In the genomic region with DNA sequence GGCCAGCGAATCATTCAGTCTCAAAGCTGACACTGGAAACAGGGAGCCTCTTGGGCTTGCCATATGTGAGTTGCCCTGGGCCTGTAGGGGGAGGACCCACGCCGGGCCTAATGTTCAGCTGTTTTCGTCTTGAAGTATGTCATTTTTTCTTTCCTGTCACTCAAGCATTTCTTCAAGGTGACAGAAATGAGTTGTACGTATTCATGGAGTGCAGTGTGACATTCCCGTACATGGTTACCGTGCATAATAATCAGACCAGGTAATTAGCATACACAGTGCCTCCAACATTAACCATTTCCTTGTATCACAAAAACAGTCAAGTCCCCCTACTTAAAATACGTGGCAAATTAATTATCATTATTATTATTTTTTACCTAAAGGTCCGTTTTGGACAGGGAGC, we compare ENCODE assay signal across 28 mouse cellular contexts. TPM values are rescaled to one million over a fixed set of nuclear protein-coding genes. Genes with fewer than 3 reads are reported as not detected.
"Had no signal": no experiment of that assay in that cellular context is flagged by ENCODE, and none has a peak within 500 bp of the region (broad histone marks: within the 10 kb centered on the region; RNA-seq: fewer than 3 reads in every experiment).

No protein-coding gene starts in this region.

- H3K4me3 ChIP-seq: kidney, embryonic 15.5 days; left cerebral cortex, adult 2 months; limb, embryonic 12.5 days; limb, embryonic 15.5 days; midbrain, embryonic 12.5 days had no signal

- H3K4me1 ChIP-seq: kidney, embryonic 15.5 days had no signal

- ATAC-seq: liver, postnatal 0 days; lung, postnatal 0 days had no signal

- DNase-seq: kidney, adult 8-10 months; kidney, postnatal 10 days; kidney, postnatal 36 days; layer of hippocampus, postnatal 36 days; liver, postnatal 0 days; lung, embryonic 14.5 days; right cerebral cortex, adult 18-20 months; right cerebral cortex, postnatal 14 days; right cerebral cortex, postnatal 4 days; thymus, postnatal 25 days had no signal

- H3K36me3 ChIP-seq: kidney, embryonic 15.5 days; midbrain, embryonic 12.5 days had no signal

- H3K27me3 ChIP-seq: limb, embryonic 12.5 days had no signal

- H3K4me2 ChIP-seq: kidney, embryonic 15.5 days; limb, embryonic 12.5 days; limb, embryonic 15.5 days; liver, embryonic 11.5 days; lung, embryonic 14.5 days; midbrain, embryonic 12.5 days had no signal

- H3K9ac ChIP-seq: kidney, embryonic 15.5 days; limb, embryonic 12.5 days; limb, embryonic 15.5 days; liver, embryonic 14.5 days; liver, postnatal 0 days; lung, embryonic 14.5 days; midbrain, embryonic 12.5 days had no signal

- H3K27ac ChIP-seq: kidney, embryonic 15.5 days; left cerebral cortex, adult 2 months; limb, embryonic 15.5 days; liver, embryonic 14.5 days; macrophage; midbrain, embryonic 12.5 days; stomach, postnatal 0 days had no signal

- H3K9me3 ChIP-seq: kidney, embryonic 15.5 days; limb, embryonic 12.5 days; limb, embryonic 15.5 days had no signal

RNA-seq across cellular contexts. Expression of a gene that starts 35.1 kb away (rescaled TPM):
- total RNA-seq: layer of hippocampus, postnatal 10 days; left cerebral cortex, adult 2 months; left cerebral cortex, postnatal 10 days; left cerebral cortex, postnatal 36 days; megakaryocyte, adult 5-6 weeks; midbrain, postnatal 0 days had no signal
- polyA plus RNA-seq: kidney, embryonic 15.5 days; limb, embryonic 12.5 days; limb, embryonic 15.5 days; liver, embryonic 11.5 days; liver, embryonic 14.5 days; liver, postnatal 0 days; lung, embryonic 14.5 days; lung, postnatal 0 days; macrophage; midbrain, postnatal 0 days; stomach, embryonic 14.5 days; stomach, postnatal 0 days; thymus, postnatal 0 days; urinary bladder, adult 2 months had no signal
